In the genomic region with DNA sequence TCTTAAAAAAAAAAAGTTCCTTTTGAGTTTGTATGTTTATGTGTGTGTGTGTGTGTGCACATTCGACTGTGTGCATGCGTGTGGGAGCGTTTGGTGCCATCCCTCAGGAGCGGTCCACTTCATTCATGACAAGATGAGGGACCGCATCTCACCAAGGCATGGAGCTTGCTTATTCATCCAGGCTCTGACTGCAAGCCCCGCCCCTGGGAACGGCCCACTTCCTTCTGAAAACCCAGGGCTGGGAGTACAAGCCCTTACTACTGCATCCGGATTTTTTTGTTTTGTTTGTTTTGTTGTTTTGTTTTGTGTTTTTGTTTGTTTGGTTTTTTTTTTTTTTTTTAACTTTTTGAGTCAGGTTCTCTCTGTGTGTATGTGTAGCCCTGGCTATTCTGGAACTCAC, we compare ENCODE assay signal across 21 mouse cellular contexts.
"Had no signal": no experiment of that assay in that cellular context is flagged by ENCODE, and none has a peak within 500 bp of the region (broad histone marks: within the 10 kb centered on the region; RNA-seq: fewer than 3 reads in every experiment).

No protein-coding gene starts in this region.

- H3K4me1 ChIP-seq: intestine, embryonic 15.5 days; limb, embryonic 10.5 days; limb, embryonic 13.5 days; liver, embryonic 12.5 days; liver, embryonic 15.5 days; megakaryocyte, embryonic 14.5 days; midbrain, embryonic 10.5 days; midbrain, embryonic 13.5 days; neural tube, embryonic 13.5 days; stomach, embryonic 15.5 days had no signal

- DNase-seq: kidney, adult 11 months; layer of hippocampus, adult 9-11 months; liver; lung, adult 2 months; retina, postnatal 1 day; right cerebral cortex, postnatal 25 days; spleen, adult 18-20 months; thymus, postnatal 25 days had no signal

- H3K27me3 ChIP-seq: intestine, embryonic 15.5 days; limb, embryonic 13.5 days; liver, embryonic 12.5 days; midbrain, embryonic 13.5 days; neural tube, embryonic 13.5 days; stomach, embryonic 15.5 days had no signal

- H3K36me3 ChIP-seq: liver, embryonic 15.5 days had no signal

- H3K4me3 ChIP-seq: intestine, embryonic 15.5 days; layer of hippocampus, adult 2 months; limb, embryonic 10.5 days; limb, embryonic 13.5 days; liver, embryonic 12.5 days; liver, embryonic 15.5 days; megakaryocyte, embryonic 14.5 days; midbrain, embryonic 10.5 days; midbrain, embryonic 13.5 days; myocyte; neural tube, embryonic 13.5 days; stomach, embryonic 15.5 days had no signal

- H3K27ac ChIP-seq: intestine, embryonic 15.5 days; kidney, postnatal 0 days; layer of hippocampus, adult 2 months; limb, embryonic 10.5 days; limb, embryonic 13.5 days; liver, embryonic 12.5 days; liver, embryonic 15.5 days; midbrain, embryonic 10.5 days; midbrain, embryonic 13.5 days; neural tube, embryonic 13.5 days; stomach, embryonic 15.5 days had no signal
